Mouse (Mus musculus) adrenal gland (tissue): ENCODE data around the gene Tlcd1.

Experiments used
- intact Hi-C: fragments of 180-260 bp; cut with DNase I; formaldehyde crosslinking; loops from one replicate; pipeline ENCODE4 v1.15.1; 2025
- microRNA-seq, 2 experiments: library from miRNA; unstranded; fragments of <30 nt; microRNA quantifications; one replicate each; pipeline ENCODE4; 2019

Gene Tlcd1

GRCm38 (mm10) chr11:78195101-78195863 lies 18.8 kb downstream of the Tlcd1 start:
- intact Hi-C loops: no loop called here

GRCm38 (mm10) chr11:78202372-78202771 lies 25.9 kb downstream of the Tlcd1 start:
- intact Hi-C loops: no loop called here

GRCm38 (mm10) chr11:78204287-78204686 lies 27.8 kb downstream of the Tlcd1 start:
- intact Hi-C loops: no loop called here

- intact Hi-C loops: no loop called here
Measured at GRCm38 (mm10) chr11:78205361-78206206, 29.1 kb downstream of the Tlcd1 start.

GRCm38 (mm10) chr11:78207190-78207589 lies 30.7 kb downstream of the Tlcd1 start:
- intact Hi-C loops: no loop called here

- intact Hi-C loops: no loop called here
Measured at GRCm38 (mm10) chr11:78209886-78210285, 33.4 kb downstream of the Tlcd1 start.

- intact Hi-C loops: no loop called here
Measured at GRCm38 (mm10) chr11:78210615-78211014, 34.1 kb downstream of the Tlcd1 start.

- intact Hi-C loops: no loop called here
Measured at GRCm38 (mm10) chr11:78211513-78211912, 35.0 kb downstream of the Tlcd1 start.

- intact Hi-C loops: no loop called here
Measured at GRCm38 (mm10) chr11:78213086-78213817, 36.7 kb downstream of the Tlcd1 start.

- intact Hi-C loops: loop anchor here (5.0 kb wide), 1 partner anchor 36 kb away; no protein-coding TSS in a partner anchor
Measured at GRCm38 (mm10) chr11:78215709-78216317, 39.3 kb downstream of the Tlcd1 start.

GRCm38 (mm10) chr11:78223586-78223985 lies 47.1 kb downstream of the Tlcd1 start:
- intact Hi-C loops: loop anchor here (5.0 kb wide), 1 partner anchor 44 kb away; no protein-coding TSS in a partner anchor

Small RNA genes within 50 kb of the gene (microRNA-seq; reads per million reads assigned to microRNA genes)
- 0.23 to 0.74 reads per million in 2 experiments for gene Mir7653
